Mouse (Mus musculus) heart, embryonic 13.5 days (tissue): ENCODE data around the gene Pde7b. TPM values are rescaled to one million over a fixed set of nuclear protein-coding genes. Genes with fewer than 3 reads are reported as not detected.

Experiments
- ATAC-seq: fragments of 200-750 bp; cut with Nextera tagmentation; 2 replicates; pipeline ENCODE4 v1.8.0; 2017; ENCODE audit warnings: moderate TSS enrichment; ENCODE audit not compliant: insufficient number of reproducible peaks, low FRiP score, low TSS enrichment; ENCODE audit errors: extremely low read depth
- H3K27ac ChIP-seq: fragments of 300-500 bp; sonication (generic); replicated peaks from 2 replicates; pipeline ENCODE4 v1.5.1; 2015; ENCODE audit warnings: moderate library complexity, mild to moderate bottlenecking, inconsistent platforms
- H3K27me3 ChIP-seq: fragments of 300-500 bp; sonication (generic); replicated peaks from 2 replicates; pipeline ENCODE4 v1.6.1; 2015; ENCODE audit warnings: mild to moderate bottlenecking, inconsistent platforms
- H3K36me3 ChIP-seq: fragments of 300-500 bp; sonication (generic); 2 replicates; pipeline ENCODE4 v1.6.1; 2015; ENCODE audit warnings: mild to moderate bottlenecking, inconsistent platforms
- H3K4me1 ChIP-seq: fragments of 300-500 bp; sonication (generic); 2 replicates; pipeline ENCODE4 v1.6.1; 2015; ENCODE audit warnings: inconsistent platforms
- H3K4me2 ChIP-seq: fragments of 300-500 bp; sonication (generic); 2 replicates; pipeline ENCODE4 v1.6.1; 2015; ENCODE audit warnings: inconsistent platforms, mild to moderate bottlenecking, moderate library complexity
- H3K4me3 ChIP-seq: fragments of 300-500 bp; sonication (generic); 2 replicates; pipeline ENCODE4 v1.5.1; 2015; ENCODE audit warnings: moderate library complexity, mild to moderate bottlenecking, inconsistent platforms
- H3K9ac ChIP-seq: fragments of 300-500 bp; sonication (generic); 2 replicates; pipeline ENCODE4 v1.6.1; 2015; ENCODE audit warnings: inconsistent platforms, mild to moderate bottlenecking, moderate library complexity
- H3K9me3 ChIP-seq: fragments of 300-500 bp; sonication (generic); 2 replicates; pipeline ENCODE4 v1.6.1; 2016; ENCODE audit warnings: inconsistent platforms
- WGBS: fragments of 180-500 bp; shearing (Covaris S2); methylation state at CpG from one replicate; pipeline ENCODE4 v1.1.7; 2015; ENCODE audit warnings: mixed read lengths; 5-methylcytosine and 5-hydroxymethylcytosine counted together
- polyA plus RNA-seq: library from polyadenylated mRNA; unstranded; fragments of >200 nt; fragmentation: Nextera tagmentation; extraction: Ambion mirVana; gene quantifications from 2 replicates; pipeline ENCODE4 v1.2.1, GENCODE M21; 2015

Pde7b gene
- polyA plus RNA-seq, 1 experiment from 2014 or later, result 9.1 TPM

- WGBS, result 65% methylated on average over 6 of the region's 6 CpGs
- no peak for ATAC-seq
- no peak overlapping the region for H3K9ac ChIP-seq
Measured at GRCm38 (mm10) chr10:20654187-20654586, 70.7 kb downstream of the Pde7b start.

GRCm38 (mm10) chr10:20653299-20653698, 71.6 kb downstream of the Pde7b start:
- Histone ChIP-seq H3K9me3 (no peaks in the 10 kb centered on the region), H3K36me3 (no peaks in the 10 kb centered on the region), H3K4me1 (peaks cover 30% of the 10 kb centered on the region), H3K4me2 (no peak overlapping the region), H3K9ac (no peak overlapping the region), H3K4me3 (no peak overlapping the region), H3K27me3 (no peaks in the 10 kb centered on the region), H3K27ac (no peak overlapping the region)
- 76% methylated on average over 3 of the region's 3 CpGs for WGBS
- ATAC-seq, result no peak

More at GRCm38 (mm10) chr10:20654187-20654586, 70.7 kb downstream of the Pde7b start:
- H3K36me3 ChIP-seq, result no peaks in the 10 kb centered on the region
- no peak overlapping the region for H3K4me2 ChIP-seq
- no peak overlapping the region for H3K4me3 ChIP-seq
- peaks cover 38% of the 10 kb centered on the region for H3K4me1 ChIP-seq
- H3K27me3 ChIP-seq, result no peaks in the 10 kb centered on the region
- no peak overlapping the region for H3K27ac ChIP-seq
- no peaks in the 10 kb centered on the region for H3K9me3 ChIP-seq

- no peak overlapping the region for H3K9ac ChIP-seq
- no peak for ATAC-seq
- H3K4me3 ChIP-seq, result no peak overlapping the region
- H3K27me3 ChIP-seq, result no peaks in the 10 kb centered on the region
- H3K9me3 ChIP-seq, result 0 out of 2 replicates have a peak, but pooled peaks cover 8% of the 10 kb centered on the region
- 85% methylated on average over 8 of the region's 8 CpGs for WGBS
- 0 out of 2 replicates have a peak, but pooled peaks cover 8% of the 10 kb centered on the region for H3K36me3 ChIP-seq
- no peaks in the 10 kb centered on the region for H3K4me1 ChIP-seq
- H3K27ac ChIP-seq, result no peak overlapping the region
- no peak overlapping the region for H3K4me2 ChIP-seq
Measured at GRCm38 (mm10) chr10:20636381-20636780, 88.5 kb downstream of the Pde7b start.

- H3K4me3 ChIP-seq, result no peak overlapping the region
- H3K9me3 ChIP-seq, result no peaks in the 10 kb centered on the region
- H3K4me2 ChIP-seq, result no peak overlapping the region
- no peaks in the 10 kb centered on the region for H3K36me3 ChIP-seq
- H3K27me3 ChIP-seq, result no peaks in the 10 kb centered on the region
- WGBS, result 84% methylated on average over 1 of the region's 1 CpGs
- peaks cover 4% of the 10 kb centered on the region for H3K4me1 ChIP-seq
- H3K27ac ChIP-seq, result no peak overlapping the region
- H3K9ac ChIP-seq, result no peak overlapping the region
- no peak for ATAC-seq
Measured at GRCm38 (mm10) chr10:20633085-20633415, 91.8 kb downstream of the Pde7b start.

- no peak for ATAC-seq
- Histone ChIP-seq H3K9me3 (no peaks in the 10 kb centered on the region), H3K9ac (no peak overlapping the region), H3K4me3 (no peak overlapping the region), H3K36me3 (no peaks in the 10 kb centered on the region), H3K4me1 (peaks cover 4% of the 10 kb centered on the region), H3K4me2 (no peak overlapping the region), H3K27ac (no peak overlapping the region), H3K27me3 (no peaks in the 10 kb centered on the region)
- 74% methylated on average over 14 of the region's 14 CpGs for WGBS
Measured at GRCm38 (mm10) chr10:20632256-20633084, 92.4 kb downstream of the Pde7b start.

GRCm38 (mm10) chr10:20630122-20630521, 94.8 kb downstream of the Pde7b start:
- no peak for ATAC-seq
- peaks cover 5% of the 10 kb centered on the region; the same call in 1 of the 2 replicates for H3K36me3 ChIP-seq
- no peak overlapping the region for H3K27ac ChIP-seq
- H3K4me2 ChIP-seq, result no peak overlapping the region
- H3K27me3 ChIP-seq, result no peaks in the 10 kb centered on the region
- H3K4me1 ChIP-seq, result peaks cover 4% of the 10 kb centered on the region
- no peak overlapping the region for H3K9ac ChIP-seq
- H3K4me3 ChIP-seq, result no peak overlapping the region
- WGBS, result 71% methylated on average over 7 of the region's 7 CpGs
- H3K9me3 ChIP-seq, result no peaks in the 10 kb centered on the region

GRCm38 (mm10) chr10:20625702-20626375, 99.0 kb downstream of the Pde7b start:
- Histone ChIP-seq H3K27ac (no peak overlapping the region), H3K4me3 (no peak overlapping the region), H3K4me1 (peaks cover 4% of the 10 kb centered on the region), H3K9me3 (no peaks in the 10 kb centered on the region), H3K27me3 (no peaks in the 10 kb centered on the region), H3K4me2 (no peak overlapping the region), H3K36me3 (peaks cover 9% of the 10 kb centered on the region; the same call in 1 of the 2 replicates), H3K9ac (no peak overlapping the region)
- no peak for ATAC-seq
- WGBS, result 79% methylated on average over 16 of the region's 16 CpGs

- WGBS, result 76% methylated on average over 8 of the region's 8 CpGs
- ATAC-seq, result no peak
Measured at GRCm38 (mm10) chr10:20621661-20622454, 103.0 kb downstream of the Pde7b start.

GRCm38 (mm10) chr10:20606007-20606406, 118.9 kb downstream of the Pde7b start:
- Histone ChIP-seq H3K9me3 (no peaks in the 10 kb centered on the region), H3K4me1 (no peaks in the 10 kb centered on the region), H3K4me3 (no peak overlapping the region), H3K4me2 (no peak overlapping the region), H3K9ac (no peak overlapping the region), H3K27ac (no peak overlapping the region), H3K27me3 (no peaks in the 10 kb centered on the region), H3K36me3 (no peaks in the 10 kb centered on the region)
- ATAC-seq, result no peak
- 67% methylated on average over 2 of the region's 2 CpGs for WGBS

More at GRCm38 (mm10) chr10:20621661-20622454, 103.0 kb downstream of the Pde7b start:
- Histone ChIP-seq H3K4me3 (no peak overlapping the region), H3K4me2 (no peak overlapping the region), H3K27ac (no peak overlapping the region), H3K9me3 (no peaks in the 10 kb centered on the region), H3K27me3 (no peaks in the 10 kb centered on the region), H3K9ac (no peak overlapping the region), H3K36me3 (peaks cover 4% of the 10 kb centered on the region; the same call in 1 of the 2 replicates), H3K4me1 (peaks cover 6% of the 10 kb centered on the region)

- ATAC-seq, result no peak
- H3K9me3 ChIP-seq, result no peaks in the 10 kb centered on the region
- no peak overlapping the region for H3K9ac ChIP-seq
- H3K36me3 ChIP-seq, result no peaks in the 10 kb centered on the region
- no peak overlapping the region for H3K4me2 ChIP-seq
- 47% methylated on average over 5 of the region's 5 CpGs for WGBS
- no peak overlapping the region; the same call in 1 of the 2 replicates for H3K27ac ChIP-seq
- peaks cover 10% of the 10 kb centered on the region for H3K4me1 ChIP-seq
- H3K4me3 ChIP-seq, result no peak overlapping the region
- H3K27me3 ChIP-seq, result no peaks in the 10 kb centered on the region
Measured at GRCm38 (mm10) chr10:20595107-20595810, 129.6 kb downstream of the Pde7b start.
